Mouse (Mus musculus): ENCODE results near the gene Nog. TPM values are rescaled to one million over a fixed set of nuclear protein-coding genes. Genes with fewer than 3 reads are reported as not detected.

Gene Nog
- under 1 TPM; 0.25 to 0.44 TPM for total RNA-seq (2021)

GRCm38 (mm10) chr11:89302056-89302815 is at the start of gene Nog:
Gene Nog (minus strand): TSS chr11:89302332.
- DNase-seq (ENCODE audit: low spot score), result no peak
- intact Hi-C loops (cut with DNase I), result loop anchor here (2.0 to 5.0 kb wide), 3 partner anchors 201 to 310 kb away; no protein-coding TSS in a partner anchor

- DNase-seq (ENCODE audit: low spot score), result no peak
These were observed 38.1 kb upstream of the Nog start for GRCm38 (mm10) chr11:89340238-89340637.

GRCm38 (mm10) chr11:89339783-89340182 is 37.7 kb upstream of the Nog start:
- intact Hi-C loops (cut with DNase I), result no loop called here
- DNase-seq (ENCODE audit: low spot score), result no peak

More at GRCm38 (mm10) chr11:89340238-89340637, 38.1 kb upstream of the Nog start:
- intact Hi-C loops (cut with DNase I), result no loop called here

- no peak for DNase-seq (ENCODE audit: low spot score)
- intact Hi-C loops (cut with DNase I), result no loop called here
These were observed 35.8 kb upstream of the Nog start for GRCm38 (mm10) chr11:89337910-89338309.

GRCm38 (mm10) chr11:89327089-89327881 is 25.2 kb upstream of the Nog start:
- no peak for DNase-seq (ENCODE audit: low spot score)
- intact Hi-C loops (cut with DNase I), result no loop called here

- intact Hi-C loops (cut with DNase I), result no loop called here
- DNase-seq (ENCODE audit: low spot score), result no peak
These were observed 19.6 kb upstream of the Nog start for GRCm38 (mm10) chr11:89321775-89322174.

- intact Hi-C loops (cut with DNase I), result no loop called here
- no peak for DNase-seq (ENCODE audit: low spot score)
These were observed 17.5 kb upstream of the Nog start for GRCm38 (mm10) chr11:89319675-89320074.

- intact Hi-C loops (cut with DNase I), result no loop called here
These were observed 16.2 kb upstream of the Nog start for GRCm38 (mm10) chr11:89318324-89318723.

GRCm38 (mm10) chr11:89317757-89318156 is 15.6 kb upstream of the Nog start:
- intact Hi-C loops (cut with DNase I), result no loop called here
- no peak for DNase-seq (ENCODE audit: low spot score)

More at GRCm38 (mm10) chr11:89318324-89318723, 16.2 kb upstream of the Nog start:
- DNase-seq (ENCODE audit: low spot score), result no peak

GRCm38 (mm10) chr11:89314374-89314773 is 12.2 kb upstream of the Nog start:
- no peak for DNase-seq (ENCODE audit: low spot score)
- intact Hi-C loops (cut with DNase I), result no loop called here

- intact Hi-C loops (cut with DNase I), result no loop called here
- DNase-seq (ENCODE audit: low spot score), result no peak
These were observed 10.2 kb upstream of the Nog start for GRCm38 (mm10) chr11:89312378-89312777.

GRCm38 (mm10) chr11:89310217-89310616 is 8.1 kb upstream of the Nog start:
- intact Hi-C loops (cut with DNase I), result no loop called here
- no peak for DNase-seq (ENCODE audit: low spot score)

- DNase-seq (ENCODE audit: low spot score), result peak; percentile 52
- intact Hi-C loops (cut with DNase I), result loop anchor here (1.0 to 5.0 kb wide), 4 partner anchors 138 to 311 kb away; no protein-coding TSS in a partner anchor
These were observed 1.3 kb upstream of the Nog start for GRCm38 (mm10) chr11:89303421-89303820.

GRCm38 (mm10) chr11:89302816-89303180 is 666 bp upstream of the Nog start:
- intact Hi-C loops (cut with DNase I), result loop anchor here (1.0 to 5.0 kb wide), 4 partner anchors 137 to 310 kb away; no protein-coding TSS in a partner anchor

GRCm38 (mm10) chr11:89301331-89302055 is 639 bp downstream of the Nog start:
- intact Hi-C loops (cut with DNase I), result loop anchor here (2.0 to 5.0 kb wide), 3 partner anchors 201 to 309 kb away; no protein-coding TSS in a partner anchor
- no peak for DNase-seq (ENCODE audit: low spot score)

More at GRCm38 (mm10) chr11:89302816-89303180, 666 bp upstream of the Nog start:
- DNase-seq (ENCODE audit: low spot score), result peak; percentile 14

GRCm38 (mm10) chr11:89299784-89300775 is 2.1 kb downstream of the Nog start:
- no peak for DNase-seq (ENCODE audit: low spot score)
- intact Hi-C loops (cut with DNase I), result loop anchor here (5.0 kb wide), 2 partner anchors 218 to 308 kb away; no protein-coding TSS in a partner anchor

- DNase-seq (ENCODE audit: low spot score), result no peak
- intact Hi-C loops (cut with DNase I), result no loop called here
These were observed 2.9 kb downstream of the Nog start for GRCm38 (mm10) chr11:89299116-89299783.

- intact Hi-C loops (cut with DNase I), result no loop called here
These were observed 3.7 kb downstream of the Nog start for GRCm38 (mm10) chr11:89298285-89299010.

More at GRCm38 (mm10) chr11:89298285-89299010, 3.7 kb downstream of the Nog start:
- no peak for DNase-seq (ENCODE audit: low spot score)

Measured in heart, postnatal 25 days (tissue).